Mouse (Mus musculus): Measurements from ENCODE around the gene Trim47.

Gene Trim47

GRCm38 (mm10) chr11:116127156-116127980, at the start of gene Trim47:
TSS of gene Trim47 (minus strand) at chr11:116127210.
- no peak for DNase-seq (ENCODE audit: low read depth)

- no peak for DNase-seq (ENCODE audit: low read depth)
These were observed 49.0 kb upstream of the Trim47 start for GRCm38 (mm10) chr11:116176010-116176409.

- no peak for DNase-seq (ENCODE audit: low read depth)
These were observed 47.9 kb upstream of the Trim47 start for GRCm38 (mm10) chr11:116174775-116175448.

GRCm38 (mm10) chr11:116171959-116172358, 44.9 kb upstream of the Trim47 start:
- no peak for DNase-seq (ENCODE audit: low read depth)

- DNase-seq (ENCODE audit: low read depth), result no peak
These were observed 43.2 kb upstream of the Trim47 start for GRCm38 (mm10) chr11:116170003-116170800.

GRCm38 (mm10) chr11:116169214-116169613, 42.2 kb upstream of the Trim47 start:
- DNase-seq (ENCODE audit: low read depth), result no peak

GRCm38 (mm10) chr11:116167884-116168439, 41.0 kb upstream of the Trim47 start, which contains the start of gene Fbf1:
TSS of gene Fbf1 (minus strand) at chr11:116168166.
- DNase-seq (ENCODE audit: low read depth), result peak; percentile 87

- peak; percentile 51 for DNase-seq (ENCODE audit: low read depth)
These were observed 40.2 kb upstream of the Trim47 start for GRCm38 (mm10) chr11:116167232-116167631.

GRCm38 (mm10) chr11:116163002-116163401, 36.0 kb upstream of the Trim47 start:
- DNase-seq (ENCODE audit: low read depth), result no peak

GRCm38 (mm10) chr11:116162146-116162545, 35.1 kb upstream of the Trim47 start:
- no peak for DNase-seq (ENCODE audit: low read depth)

- no peak for DNase-seq (ENCODE audit: low read depth)
These were observed 34.3 kb upstream of the Trim47 start for GRCm38 (mm10) chr11:116161312-116161711.

- no peak for DNase-seq (ENCODE audit: low read depth)
These were observed 23.9 kb upstream of the Trim47 start for GRCm38 (mm10) chr11:116150960-116151359.

- DNase-seq (ENCODE audit: low read depth), result no peak
These were observed 22.3 kb upstream of the Trim47 start for GRCm38 (mm10) chr11:116149341-116149740.

- DNase-seq (ENCODE audit: low read depth), result no peak
These were observed 21.8 kb upstream of the Trim47 start for GRCm38 (mm10) chr11:116148761-116149221.

GRCm38 (mm10) chr11:116146294-116146985, 19.4 kb upstream of the Trim47 start:
- no peak for DNase-seq (ENCODE audit: low read depth)

GRCm38 (mm10) chr11:116145481-116146293, 18.7 kb upstream of the Trim47 start:
- no peak for DNase-seq (ENCODE audit: low read depth)

GRCm38 (mm10) chr11:116143468-116143867, 16.5 kb upstream of the Trim47 start:
- DNase-seq (ENCODE audit: low read depth), result no peak

GRCm38 (mm10) chr11:116142211-116142991, 15.4 kb upstream of the Trim47 start:
- no peak for DNase-seq (ENCODE audit: low read depth)

GRCm38 (mm10) chr11:116138468-116139138, 11.6 kb upstream of the Trim47 start, which contains the start of gene Mrpl38:
TSS of gene Mrpl38 (minus strand) at chr11:116138868.
- peak; percentile 96 for DNase-seq (ENCODE audit: low read depth)

All from naive thymus-derived CD4-positive, alpha-beta T cell, adult 2 months (primary cell).